Mouse (Mus musculus): Measurements from ENCODE around the gene Golim4.
"Not testable (repeated sequence)": the region's sequence is repeated elsewhere in the genome, so short reads cannot be mapped to it uniquely, and the experiment has no call there.

Golim4 gene

GRCm38 (mm10) chr3:75956551-75957302, at the start of gene Golim4:
TSS of gene Golim4 (minus strand) at chr3:75956949.
- in situ Hi-C loops (cut with MboI; ENCODE audit: unreplicated experiment in 2 of 2) = no loop called here

DNA sequence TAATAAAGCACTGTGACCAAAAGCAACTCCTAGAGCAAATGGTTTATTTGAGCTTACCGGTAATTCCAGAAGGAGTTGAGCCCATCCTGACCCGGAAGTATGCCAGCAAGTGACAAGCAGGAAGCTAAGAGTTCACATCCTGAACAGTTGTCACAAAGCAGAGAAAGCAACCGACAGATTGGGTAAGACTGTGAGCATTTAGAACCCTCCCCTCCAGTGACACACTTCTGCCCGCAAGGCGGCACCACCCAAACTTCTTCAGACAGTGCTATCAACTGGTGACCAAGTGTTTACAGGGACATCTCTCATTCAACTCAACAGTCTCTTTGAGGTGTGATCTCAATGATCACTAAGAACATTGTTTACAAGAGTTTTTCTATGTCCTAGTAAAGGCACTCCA, 48.9 kb upstream of the Golim4 start:
- in situ Hi-C loops (cut with MboI; ENCODE audit: unreplicated experiment in 2 of 2) = loop anchor here in 1 of 2 experiments (10.0 kb wide), 1 partner anchor 781 kb away; no protein-coding TSS in a partner anchor

DNA sequence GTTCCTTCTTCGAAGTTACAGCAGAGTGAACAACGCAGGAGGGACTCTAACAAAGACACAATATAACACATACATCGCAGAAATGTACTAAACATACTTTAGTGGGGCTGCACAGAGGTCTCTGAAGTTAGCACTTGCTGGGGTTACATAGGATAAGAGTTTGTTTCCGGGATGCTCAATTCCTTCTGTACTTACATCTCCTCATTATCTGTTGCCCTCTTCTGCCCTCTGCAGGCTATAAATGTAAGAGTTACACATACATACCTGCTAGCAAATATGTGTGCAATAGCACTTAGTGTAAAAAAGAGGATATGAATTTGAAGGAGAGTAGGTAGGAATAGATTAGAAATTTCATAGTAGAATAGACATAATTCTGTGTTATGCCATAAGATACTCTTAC, 44.4 kb upstream of the Golim4 start:
- in situ Hi-C loops (cut with MboI; ENCODE audit: unreplicated experiment in 2 of 2) = loop anchor here in 1 of 2 experiments (5.0 to 10.0 kb wide), 2 partner anchors 94 to 776 kb away; no protein-coding TSS in a partner anchor

DNA sequence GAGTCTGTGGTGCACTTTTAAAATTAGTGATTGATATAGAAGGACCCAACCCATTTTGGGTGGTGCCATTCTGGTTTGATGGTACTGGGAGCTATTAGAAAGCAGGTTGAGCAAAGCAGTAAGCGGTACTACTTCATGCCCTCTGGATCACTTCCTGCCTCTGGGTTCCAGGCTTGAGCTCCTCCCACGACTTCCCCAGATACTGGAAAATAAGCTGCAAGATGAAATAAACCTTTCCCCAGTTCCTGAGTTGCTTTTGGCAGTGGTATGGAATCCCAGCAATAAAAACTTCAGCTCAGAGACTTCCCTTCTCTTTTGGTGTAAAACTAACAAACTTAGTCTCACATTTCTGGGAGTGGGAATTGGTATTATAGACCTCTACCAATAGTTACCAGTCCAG, 43.7 kb upstream of the Golim4 start:
- in situ Hi-C loops (cut with MboI; ENCODE audit: unreplicated experiment in 2 of 2) = loop anchor here in 1 of 2 experiments (5.0 to 10.0 kb wide), 2 partner anchors 93 to 776 kb away; no protein-coding TSS in a partner anchor

- in situ Hi-C loops (cut with MboI; ENCODE audit: unreplicated experiment in 2 of 2) = loop anchor here in 1 of 2 experiments (25.0 kb wide), 1 partner anchor 244 kb away; the partner anchor contains the start of gene Gm29133
Measured at GRCm38 (mm10) chr3:75981031-75981750, 24.4 kb upstream of the Golim4 start.

- in situ Hi-C loops (cut with MboI; ENCODE audit: unreplicated experiment in 2 of 2) = not testable (repeated sequence)
Measured at GRCm38 (mm10) chr3:75962784-75963772, 6.3 kb upstream of the Golim4 start.

- in situ Hi-C loops (cut with MboI; ENCODE audit: unreplicated experiment in 2 of 2) = no loop called here
Measured at GRCm38 (mm10) chr3:75955661-75956491, 873 bp downstream of the Golim4 start.

GRCm38 (mm10) chr3:75954185-75954584, 2.6 kb downstream of the Golim4 start:
- in situ Hi-C loops (cut with MboI; ENCODE audit: unreplicated experiment in 2 of 2) = no loop called here

DNA sequence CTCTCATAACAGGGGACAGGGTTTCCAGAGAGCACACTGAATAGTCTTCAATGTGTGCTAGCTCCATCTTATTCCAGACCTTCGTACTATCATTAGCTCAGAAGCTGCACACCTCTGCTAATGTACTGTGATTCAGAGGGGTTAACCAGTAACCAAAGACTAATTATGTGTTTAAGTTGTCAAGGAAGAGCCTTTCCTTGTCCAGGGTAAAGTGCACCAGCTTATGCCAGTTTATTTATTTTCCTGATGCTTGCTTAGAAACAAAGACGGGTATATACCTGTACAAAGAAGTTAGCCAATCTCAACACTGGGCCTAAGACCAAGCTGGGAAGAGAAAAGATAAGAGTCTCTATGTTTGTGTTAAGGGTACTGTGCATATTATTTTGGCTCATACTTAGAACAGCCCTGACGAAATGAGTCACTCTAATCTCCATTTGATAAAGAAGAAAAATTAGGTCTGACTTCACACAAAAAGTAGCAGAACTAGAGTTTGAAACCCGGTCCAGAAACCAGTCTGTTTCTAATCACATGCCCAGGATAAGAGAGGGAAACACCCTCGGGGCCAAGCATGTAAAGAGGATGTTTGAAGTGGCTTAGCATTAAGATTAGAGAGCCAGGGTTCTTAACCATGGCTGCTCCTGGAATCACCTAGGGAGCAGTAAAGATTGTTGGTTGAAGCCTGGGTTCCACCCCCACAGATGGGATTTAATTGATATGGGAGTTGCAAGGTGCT, 4.3 kb downstream of the Golim4 start:
- in situ Hi-C loops (cut with MboI; ENCODE audit: unreplicated experiment in 2 of 2) = no loop called here

DNA sequence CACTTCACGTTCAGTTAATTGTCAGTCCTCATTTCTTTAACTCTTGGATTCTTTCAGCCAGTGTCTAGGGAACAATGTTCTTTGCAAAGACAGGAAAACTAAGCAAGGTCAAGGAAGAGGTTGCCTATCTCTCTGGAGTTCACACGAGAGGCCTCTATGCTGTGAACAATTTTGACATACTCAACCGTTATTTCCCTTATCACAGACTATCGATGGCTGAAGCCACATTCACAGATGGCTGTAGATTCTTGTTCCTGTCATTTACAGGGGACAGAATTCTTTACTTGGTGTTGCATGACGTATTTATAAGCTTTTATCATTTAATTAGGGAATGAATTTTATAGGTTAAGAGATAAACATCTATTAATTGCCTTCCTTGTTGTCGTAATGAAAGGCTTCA, 5.9 kb downstream of the Golim4 start:
- in situ Hi-C loops (cut with MboI; ENCODE audit: unreplicated experiment in 2 of 2) = no loop called here

DNA sequence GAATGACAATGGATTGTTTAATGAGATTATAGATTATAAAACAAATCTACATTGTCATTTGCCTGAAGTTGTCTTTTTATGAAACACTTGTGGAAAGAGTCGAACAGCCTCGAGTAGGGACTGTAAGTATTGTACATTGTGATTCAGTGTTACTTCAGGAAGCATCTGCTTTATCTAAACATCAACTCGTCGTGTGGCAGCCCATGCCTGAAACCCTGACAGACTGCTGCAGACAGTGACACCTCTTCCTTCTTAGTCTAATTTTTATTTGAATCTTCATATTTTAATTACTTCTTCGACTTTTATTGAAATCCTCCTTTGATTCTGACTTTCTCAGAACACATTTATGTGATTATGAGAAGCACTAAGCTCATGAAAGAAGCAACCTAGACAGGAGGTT, 7.4 kb downstream of the Golim4 start:
- in situ Hi-C loops (cut with MboI; ENCODE audit: unreplicated experiment in 2 of 2) = no loop called here

DNA sequence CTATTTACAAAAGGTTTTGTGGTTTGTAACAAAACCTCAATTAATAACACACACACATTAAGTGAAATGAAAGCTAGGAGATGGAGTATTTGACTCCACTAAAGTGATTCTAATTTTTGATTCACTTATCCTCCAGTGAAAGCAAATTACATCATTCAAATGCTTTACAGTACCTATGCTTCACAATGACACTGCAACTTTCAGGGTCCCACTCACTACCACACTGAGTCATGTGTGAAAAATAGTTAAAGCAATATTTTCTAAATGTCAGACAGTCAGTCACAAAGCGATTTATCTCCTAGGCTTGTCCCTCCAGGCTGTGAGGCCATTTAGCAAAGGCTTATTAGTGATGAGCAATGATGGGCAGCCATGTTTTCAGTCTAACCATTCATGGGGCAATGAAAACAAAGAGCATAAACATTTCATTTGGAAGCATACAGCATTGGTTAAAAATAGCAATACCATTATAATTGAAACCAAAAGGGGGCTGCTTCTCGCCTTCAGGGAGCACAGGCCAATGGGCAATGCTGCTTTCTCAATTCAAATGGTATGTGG, 8.1 kb downstream of the Golim4 start:
- in situ Hi-C loops (cut with MboI; ENCODE audit: unreplicated experiment in 2 of 2) = no loop called here

DNA sequence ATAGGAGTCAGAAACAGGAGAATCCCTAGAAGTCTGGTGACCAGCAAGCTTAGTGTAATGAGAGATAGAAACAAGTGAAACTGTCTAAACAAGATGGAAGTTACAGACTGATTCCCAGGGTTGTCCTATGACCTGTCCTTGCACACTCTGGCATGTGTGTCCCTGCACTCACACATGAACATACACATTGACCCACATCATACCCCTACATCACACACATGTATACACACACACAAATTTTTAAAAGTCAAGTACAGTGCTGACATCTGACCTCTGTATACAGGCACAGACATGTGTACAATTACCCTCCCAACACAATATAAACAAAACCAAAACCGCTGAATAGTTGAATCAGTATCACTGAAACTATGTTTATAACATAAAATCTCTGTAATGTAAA, 8.7 kb downstream of the Golim4 start:
- in situ Hi-C loops (cut with MboI; ENCODE audit: unreplicated experiment in 2 of 2) = no loop called here

- in situ Hi-C loops (cut with MboI; ENCODE audit: unreplicated experiment in 2 of 2) = no loop called here
Measured at GRCm38 (mm10) chr3:75942303-75943060, 14.3 kb downstream of the Golim4 start.

- in situ Hi-C loops (cut with MboI; ENCODE audit: unreplicated experiment in 2 of 2) = no loop called here
Measured at GRCm38 (mm10) chr3:75941864-75942263, 14.9 kb downstream of the Golim4 start.

DNA sequence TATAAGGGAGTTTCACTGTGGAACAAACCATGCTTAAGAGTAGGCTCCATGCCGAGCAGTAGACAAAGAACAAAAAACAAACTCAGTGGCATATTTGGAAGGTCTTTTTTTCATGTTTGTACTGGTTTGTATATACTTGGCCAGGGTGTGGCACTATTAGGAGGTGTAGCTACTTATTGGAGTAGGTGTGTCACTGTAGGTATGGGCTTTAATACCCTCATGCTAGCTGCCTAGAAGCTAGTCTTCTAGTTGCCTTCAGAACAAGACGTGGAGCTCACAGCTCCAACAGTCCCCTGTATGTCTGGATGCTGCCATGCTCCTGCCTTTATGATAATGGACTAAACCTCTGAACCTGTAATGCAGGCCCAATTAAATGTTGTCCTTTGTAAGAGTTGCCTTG, 20.6 kb downstream of the Golim4 start:
- in situ Hi-C loops (cut with MboI; ENCODE audit: unreplicated experiment in 2 of 2) = no loop called here

DNA sequence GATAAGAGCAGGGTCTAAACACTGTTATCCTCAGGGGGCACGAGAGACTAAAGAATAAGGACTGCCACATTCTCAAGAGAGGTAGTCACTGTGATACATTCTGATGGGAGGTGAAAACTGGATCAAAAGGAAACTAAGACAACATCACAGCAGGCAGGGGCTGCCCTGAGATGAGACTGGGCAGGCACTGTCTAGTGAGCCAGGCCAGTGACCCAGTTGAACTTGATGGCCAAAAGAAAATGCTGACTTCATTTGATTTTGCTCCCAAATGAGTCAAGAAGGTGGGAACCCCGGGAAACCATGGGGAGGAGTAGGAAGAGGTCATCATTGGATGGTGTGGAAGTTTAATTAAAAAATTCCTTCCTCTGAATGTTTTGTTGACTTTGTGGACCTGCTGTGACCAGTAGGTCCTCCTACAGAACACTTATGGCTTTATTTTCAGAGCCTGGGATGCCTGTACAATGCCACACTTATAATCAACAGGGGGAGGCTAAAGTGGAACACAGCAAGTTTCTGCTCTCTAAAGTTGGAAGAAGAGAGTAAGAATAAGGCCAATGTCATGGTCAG, 26.0 kb downstream of the Golim4 start:
- in situ Hi-C loops (cut with MboI; ENCODE audit: unreplicated experiment in 2 of 2) = no loop called here
